8 mouse cellular contexts compared by ENCODE assay signal in the genomic region with DNA sequence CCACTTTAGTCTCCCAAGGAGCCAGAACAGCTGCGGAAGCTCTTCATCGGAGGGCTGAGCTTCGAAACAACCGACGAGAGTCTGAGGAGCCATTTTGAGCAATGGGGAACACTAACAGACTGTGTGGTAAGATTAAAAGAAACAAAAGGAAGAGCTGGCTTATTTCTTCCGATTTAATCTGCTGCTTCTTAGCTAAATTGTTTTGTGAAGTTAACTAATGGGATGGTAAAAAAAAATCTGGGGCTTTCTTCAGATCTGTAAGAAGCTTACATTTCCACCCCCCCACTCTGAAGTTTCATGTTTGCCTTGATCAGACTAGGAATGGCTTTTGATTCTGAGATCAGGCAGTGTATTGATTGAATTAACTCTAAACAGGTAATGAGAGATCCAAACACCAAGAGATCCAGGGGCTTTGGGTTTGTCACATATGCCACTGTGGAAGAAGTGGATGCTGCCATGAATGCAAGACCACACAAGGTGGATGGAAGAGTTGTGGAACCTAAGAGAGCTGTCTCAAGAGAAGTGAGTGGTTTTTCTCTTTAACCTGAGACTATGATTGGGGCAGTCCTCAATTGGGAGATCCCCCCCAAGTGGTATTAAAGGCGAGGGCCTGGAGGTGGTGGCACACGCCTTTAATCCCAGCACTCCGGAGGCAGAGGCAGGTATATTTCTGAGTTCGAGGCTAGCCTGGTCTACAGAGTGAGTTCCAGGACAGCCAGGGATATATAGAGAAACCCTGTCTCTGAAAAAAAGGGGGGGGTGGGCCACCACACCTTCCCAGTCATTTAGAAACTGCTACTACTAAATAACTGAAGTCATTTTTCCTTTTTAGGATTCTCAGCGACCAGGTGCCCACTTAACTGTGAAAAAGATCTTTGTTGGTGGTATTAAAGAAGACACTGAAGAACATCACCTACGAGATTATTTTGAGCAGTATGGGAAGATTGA. TPM values are rescaled to one million over a fixed set of nuclear protein-coding genes. Genes with fewer than 3 reads are reported as not detected.
DNase-seq lines count a peak whose midpoint lies in the region; ATAC-seq and TF ChIP-seq lines count a peak whose summit lies in the region.
"Not testable (repeated sequence)": the region's sequence is repeated elsewhere in the genome, so short reads cannot be mapped to it uniquely, and the experiment has no call there.

No protein-coding gene starts in this region.

- not testable (repeated sequence) for H3K9me3 ChIP-seq in forebrain, embryonic 14.5 days (replicated peaks; ENCODE audit: control insufficient read depth, low read length); hindbrain, embryonic 10.5 days; kidney, embryonic 15.5 days (replicated peaks); liver, embryonic 14.5 days (ENCODE audit: control insufficient read depth, low read length); midbrain, embryonic 14.5 days (ENCODE audit: control insufficient read depth, low read length); stomach, embryonic 15.5 days

- DNase-seq in CD4-positive, CD25-positive, alpha-beta regulatory T cell, adult 2 months (ENCODE audit: low read depth, low spot score), result peak; percentile 22
- DNase-seq in cerebellum, adult 9-10 months, result peak; percentile 57
- DNase-seq in forebrain, embryonic 14.5 days (ENCODE audit: low spot score); hindbrain, embryonic 10.5 days (ENCODE audit: low spot score); liver, embryonic 14.5 days (ENCODE audit: low read depth in 3 of 3, low spot score in 3 of 3); midbrain, embryonic 14.5 days: not testable (repeated sequence)

- peak overlapping the region; percentile 59 for H3K4me3 ChIP-seq in forebrain, embryonic 14.5 days (ENCODE audit: low read depth, low read length)
- peak overlapping the region; percentile 82 for H3K4me3 ChIP-seq in hindbrain, embryonic 10.5 days
- H3K4me3 ChIP-seq in kidney, embryonic 15.5 days (replicated peaks), result peak overlapping the region; percentile 54
- peak overlapping the region; percentile 82 to 95 for H3K4me3 ChIP-seq in liver, embryonic 14.5 days (ENCODE audit: insufficient read depth in 1 of 2, low read depth in 2 of 2, low read length in 2 of 2)
- H3K4me3 ChIP-seq in midbrain, embryonic 14.5 days (replicated peaks; ENCODE audit: low read depth, low read length), result peak overlapping the region; percentile 59
- H3K4me3 ChIP-seq in stomach, embryonic 15.5 days (replicated peaks), result peak overlapping the region; percentile 70

- not testable (repeated sequence) for ATAC-seq in forebrain, embryonic 14.5 days; kidney, embryonic 15.5 days (replicated peaks; ENCODE audit: low FRiP score); liver, embryonic 14.5 days (ENCODE audit: insufficient read depth); midbrain, embryonic 14.5 days (ENCODE audit: low FRiP score, low TSS enrichment); stomach, embryonic 15.5 days (ENCODE audit: insufficient read depth, low FRiP score, low read depth)

- TF ChIP-seq EP300 in liver, embryonic 14.5 days (IDR thresholded peaks at IDR 0.05; ENCODE audit: low read depth), result not testable (repeated sequence)

- WGBS in forebrain, embryonic 14.5 days, result 12% methylated on average over 12 of the region's 12 CpGs
- WGBS in hindbrain, embryonic 10.5 days, result 12% methylated on average over 12 of the region's 12 CpGs
- WGBS in kidney, embryonic 15.5 days, result 5% methylated on average over 12 of the region's 12 CpGs
- 1% methylated on average over 12 of the region's 12 CpGs for WGBS in liver, embryonic 14.5 days (ENCODE audit: insufficient replicate concordance)
- 10% methylated on average over 12 of the region's 12 CpGs for WGBS in midbrain, embryonic 14.5 days
- 6% methylated on average over 12 of the region's 12 CpGs for WGBS in stomach, embryonic 15.5 days

- peak overlapping the region; percentile 92 for H3K27ac ChIP-seq in forebrain, embryonic 14.5 days (ENCODE audit: low read depth, low read length)
- H3K27ac ChIP-seq in hindbrain, embryonic 10.5 days, result peak overlapping the region; percentile 98
- peak overlapping the region; percentile 98 for H3K27ac ChIP-seq in kidney, embryonic 15.5 days
- H3K27ac ChIP-seq in liver, embryonic 14.5 days, result peak overlapping the region; percentile 79
- peak overlapping the region; percentile 92 for H3K27ac ChIP-seq in midbrain, embryonic 14.5 days (replicated peaks; ENCODE audit: low read depth, low read length)
- peak overlapping the region; percentile 93 for H3K27ac ChIP-seq in stomach, embryonic 15.5 days

- peak overlapping the region; percentile 67 for H3K4me2 ChIP-seq in forebrain, embryonic 14.5 days (ENCODE audit: low read length)
- peak overlapping the region; percentile 78 for H3K4me2 ChIP-seq in kidney, embryonic 15.5 days
- peak overlapping the region; percentile 71 for H3K4me2 ChIP-seq in liver, embryonic 14.5 days (ENCODE audit: low read depth)
- H3K4me2 ChIP-seq in midbrain, embryonic 14.5 days (ENCODE audit: low read length), result peak overlapping the region; percentile 85
- H3K4me2 ChIP-seq in stomach, embryonic 15.5 days, result peak overlapping the region; percentile 73

- TF ChIP-seq CTCF in liver, embryonic 14.5 days (IDR thresholded peaks at IDR 0.05; ENCODE audit: low read depth), result not testable (repeated sequence)

- peak overlapping the region; percentile 78 for H3K9ac ChIP-seq in forebrain, embryonic 14.5 days (ENCODE audit: low read length)
- peak overlapping the region; percentile 62 for H3K9ac ChIP-seq in kidney, embryonic 15.5 days
- H3K9ac ChIP-seq in liver, embryonic 14.5 days (replicated peaks), result peak overlapping the region; percentile 88
- peak overlapping the region; percentile 74 for H3K9ac ChIP-seq in midbrain, embryonic 14.5 days (replicated peaks; ENCODE audit: low read length)
- H3K9ac ChIP-seq in stomach, embryonic 15.5 days, result peak overlapping the region; percentile 65

- H3K27me3 ChIP-seq in forebrain, embryonic 14.5 days (replicated peaks; ENCODE audit: control insufficient read depth, insufficient read depth, low read length); hindbrain, embryonic 10.5 days (ENCODE audit: insufficient read depth, poor library complexity, severe bottlenecking); kidney, embryonic 15.5 days; liver, embryonic 14.5 days (ENCODE audit: control insufficient read depth, insufficient read depth, low read length); midbrain, embryonic 14.5 days (ENCODE audit: control insufficient read depth, insufficient read depth, low read length); stomach, embryonic 15.5 days (replicated peaks): not testable (repeated sequence)

- H3K36me3 ChIP-seq in forebrain, embryonic 14.5 days (ENCODE audit: control insufficient read depth, insufficient read depth, low read length), result peaks cover 48% of the 10 kb centered on the region
- H3K36me3 ChIP-seq in hindbrain, embryonic 10.5 days, result peaks cover 60% of the 10 kb centered on the region
- peaks cover 56% of the 10 kb centered on the region for H3K36me3 ChIP-seq in kidney, embryonic 15.5 days
- peaks cover 52% of the 10 kb centered on the region for H3K36me3 ChIP-seq in liver, embryonic 14.5 days (replicated peaks; ENCODE audit: control insufficient read depth, insufficient read depth, low read depth)
- H3K36me3 ChIP-seq in midbrain, embryonic 14.5 days (ENCODE audit: control insufficient read depth, insufficient read depth, low read length), result peaks cover 44% of the 10 kb centered on the region
- peaks cover 22% of the 10 kb centered on the region for H3K36me3 ChIP-seq in stomach, embryonic 15.5 days

- peaks cover 24% of the 10 kb centered on the region for H3K4me1 ChIP-seq in forebrain, embryonic 14.5 days (ENCODE audit: control insufficient read depth, insufficient read depth, low read length)
- peaks cover 43% of the 10 kb centered on the region for H3K4me1 ChIP-seq in hindbrain, embryonic 10.5 days (replicated peaks)
- peaks cover 41% of the 10 kb centered on the region for H3K4me1 ChIP-seq in kidney, embryonic 15.5 days
- peaks cover 11 to 22% of the 10 kb centered on the region in 2 experiments for H3K4me1 ChIP-seq in liver, embryonic 14.5 days (replicated peaks; ENCODE audit: control insufficient read depth in 2 of 2, insufficient read depth in 2 of 2, low read length in 1 of 2)
- H3K4me1 ChIP-seq in midbrain, embryonic 14.5 days (ENCODE audit: control insufficient read depth, insufficient read depth, low read length), result peaks cover 30% of the 10 kb centered on the region
- H3K4me1 ChIP-seq in stomach, embryonic 15.5 days, result not testable (repeated sequence)

RNA-seq across cellular contexts. Expression of a gene that starts 1.1 kb away (rescaled TPM):
- 790 and 857 TPM in 2 replicates for polyA plus RNA-seq in forebrain, embryonic 14.5 days (2014; fragmentation: Nextera tagmentation; extraction: Ambion mirVana)
- 1,344 and 1,669 TPM in 2 replicates for polyA plus RNA-seq in hindbrain, embryonic 10.5 days (2016; fragmentation: Nextera tagmentation; extraction: Ambion mirVana)
- 1,025 and 1,038 TPM in 2 replicates for polyA plus RNA-seq in kidney, embryonic 15.5 days (2015; fragmentation: Nextera tagmentation; extraction: Ambion mirVana)
- 329 and 510 TPM in 2 replicates for polyA plus RNA-seq in liver, embryonic 14.5 days (2012; rRNA removed)
- 240 and 270 TPM in 2 replicates for polyA plus RNA-seq in liver, embryonic 14.5 days (2014; fragmentation: Nextera tagmentation; extraction: Ambion mirVana)
- 764 and 768 TPM in 2 replicates for polyA plus RNA-seq in midbrain, embryonic 14.5 days (2014; fragmentation: Nextera tagmentation; extraction: Ambion mirVana)
- polyA plus RNA-seq in stomach, embryonic 15.5 days (2015; fragmentation: Nextera tagmentation; extraction: Ambion mirVana), result 664 and 681 TPM in 2 replicates

RNA-seq across cellular contexts. Expression of a gene that starts 1.7 kb away (rescaled TPM):
- 154 and 164 TPM in 2 replicates for polyA plus RNA-seq in forebrain, embryonic 14.5 days (2014; fragmentation: Nextera tagmentation; extraction: Ambion mirVana)
- polyA plus RNA-seq in hindbrain, embryonic 10.5 days (2016; fragmentation: Nextera tagmentation; extraction: Ambion mirVana), result 157 and 186 TPM in 2 replicates
- polyA plus RNA-seq in kidney, embryonic 15.5 days (2015; fragmentation: Nextera tagmentation; extraction: Ambion mirVana), result 124 and 125 TPM in 2 replicates
- polyA plus RNA-seq in liver, embryonic 14.5 days (2012; rRNA removed), result 27.8 and 32.4 TPM in 2 replicates
- polyA plus RNA-seq in liver, embryonic 14.5 days (2014; fragmentation: Nextera tagmentation; extraction: Ambion mirVana), result 54.4 and 57.1 TPM in 2 replicates
- 159 and 177 TPM in 2 replicates for polyA plus RNA-seq in midbrain, embryonic 14.5 days (2014; fragmentation: Nextera tagmentation; extraction: Ambion mirVana)
- polyA plus RNA-seq in stomach, embryonic 15.5 days (2015; fragmentation: Nextera tagmentation; extraction: Ambion mirVana), result 91.8 and 97.2 TPM in 2 replicates

RNA-seq across cellular contexts. Expression of a gene that starts 16.9 kb away (rescaled TPM):
- 0.42 and 1.1 TPM in 2 replicates for polyA plus RNA-seq in forebrain, embryonic 14.5 days (2014; fragmentation: Nextera tagmentation; extraction: Ambion mirVana)
- 7.3 and 8.5 TPM in 2 replicates for polyA plus RNA-seq in hindbrain, embryonic 10.5 days (2016; fragmentation: Nextera tagmentation; extraction: Ambion mirVana)
- 5.1 and 6.2 TPM in 2 replicates for polyA plus RNA-seq in kidney, embryonic 15.5 days (2015; fragmentation: Nextera tagmentation; extraction: Ambion mirVana)
- 178 and 222 TPM in 2 replicates for polyA plus RNA-seq in liver, embryonic 14.5 days (2012; rRNA removed)
- polyA plus RNA-seq in liver, embryonic 14.5 days (2014; fragmentation: Nextera tagmentation; extraction: Ambion mirVana), result 175 and 184 TPM in 2 replicates
- 0.49 and 0.62 TPM in 2 replicates for polyA plus RNA-seq in midbrain, embryonic 14.5 days (2014; fragmentation: Nextera tagmentation; extraction: Ambion mirVana)
- 7.8 and 15.9 TPM in 2 replicates for polyA plus RNA-seq in stomach, embryonic 15.5 days (2015; fragmentation: Nextera tagmentation; extraction: Ambion mirVana)

RNA-seq across cellular contexts. Expression of a gene that starts 31.2 kb away (rescaled TPM):
- 261 and 271 TPM in 2 replicates for polyA plus RNA-seq in forebrain, embryonic 14.5 days (2014; fragmentation: Nextera tagmentation; extraction: Ambion mirVana)
- 288 and 299 TPM in 2 replicates for polyA plus RNA-seq in hindbrain, embryonic 10.5 days (2016; fragmentation: Nextera tagmentation; extraction: Ambion mirVana)
- polyA plus RNA-seq in kidney, embryonic 15.5 days (2015; fragmentation: Nextera tagmentation; extraction: Ambion mirVana), result 298 and 300 TPM in 2 replicates
- 118 and 133 TPM in 2 replicates for polyA plus RNA-seq in liver, embryonic 14.5 days (2012; rRNA removed)
- 205 and 219 TPM in 2 replicates for polyA plus RNA-seq in liver, embryonic 14.5 days (2014; fragmentation: Nextera tagmentation; extraction: Ambion mirVana)
- polyA plus RNA-seq in midbrain, embryonic 14.5 days (2014; fragmentation: Nextera tagmentation; extraction: Ambion mirVana), result 197 and 231 TPM in 2 replicates
- 248 and 260 TPM in 2 replicates for polyA plus RNA-seq in stomach, embryonic 15.5 days (2015; fragmentation: Nextera tagmentation; extraction: Ambion mirVana)

Comparison
In these comparisons a context has a peak if more than half of its experiments do, and no peak if none do; other contexts are left out.
1. RNA of a gene that starts 16.9 kb away (polyA plus RNA-seq): 175 to 222 TPM in liver, embryonic 14.5 days; 7.8 to 15.9 TPM in stomach, embryonic 15.5 days, 7.3 to 8.5 TPM in hindbrain, embryonic 10.5 days, 5.1 to 6.2 TPM in kidney, embryonic 15.5 days, 0.49 to 0.62 TPM in midbrain, embryonic 14.5 days and 0.42 to 1.1 TPM in forebrain, embryonic 14.5 days; every median in the first group is over 10 times any median in the second.
2. Peak in every context shown above with its lines, with median percentiles within 50 percentile points of each other: H3K27ac ChIP-seq, H3K4me2 ChIP-seq, H3K4me3 ChIP-seq and H3K9ac ChIP-seq.